Mouse (Mus musculus): ENCODE measurements around the gene Fzr1. TPM values are rescaled to one million over a fixed set of nuclear protein-coding genes. Genes with fewer than 3 reads are reported as not detected.

The Fzr1 gene
- 10 to 100 TPM; 70.8 to 72.5 TPM for total RNA-seq (2021)
- long read RNA-seq, transcript Fzr1-205 (14 exons, 3,057 nt), result major isoform, 148 of 175 reads
- long read RNA-seq, partial matches to known transcripts, result 7 of 175 reads
- long read RNA-seq, other reads (novel, unspliced or antisense), result 17 of 175 reads

DNA sequence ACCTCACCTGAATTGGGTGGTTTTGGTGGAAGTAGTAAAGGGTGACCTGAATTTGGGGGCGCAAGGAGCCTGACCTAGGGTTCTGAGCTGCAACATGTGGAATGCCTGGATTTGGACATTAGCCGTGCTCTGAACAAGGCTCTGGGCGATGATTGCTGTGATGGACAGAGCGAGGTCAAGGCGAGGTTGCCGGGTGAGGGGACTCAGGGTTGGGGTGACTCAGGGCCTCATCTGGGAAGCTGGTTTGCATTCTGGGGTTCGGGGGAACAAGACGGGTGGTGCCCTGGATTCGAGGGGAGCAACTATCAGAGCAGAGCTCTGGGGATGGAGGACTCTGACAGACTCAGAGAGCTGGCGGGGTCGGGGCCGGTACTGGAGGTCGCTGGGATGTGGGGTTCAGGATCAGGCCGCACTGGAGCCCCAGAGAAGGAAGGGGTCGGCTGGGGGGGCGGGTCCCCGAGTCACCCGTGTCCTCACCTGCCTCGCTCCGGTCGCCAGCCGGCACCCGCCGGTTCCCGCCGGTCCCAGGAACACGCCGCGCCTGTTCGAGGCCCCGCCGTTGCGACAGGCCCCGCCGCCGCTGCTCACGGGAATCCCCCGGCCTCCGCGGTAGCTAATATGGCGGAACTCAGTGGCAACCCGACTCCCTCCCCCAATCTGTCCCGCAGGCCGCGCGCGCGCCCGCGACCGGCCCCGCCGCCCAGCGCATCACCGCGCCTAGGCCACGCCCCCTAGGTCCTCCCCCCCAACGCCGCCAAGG is at the start of gene Fzr1:
Gene Fzr1, minus strand, starts transcription at position 724 of the 760 bp plus-strand sequence.
- DNase-seq (ENCODE audit: low spot score in 2 of 2), result no peak

DNA sequence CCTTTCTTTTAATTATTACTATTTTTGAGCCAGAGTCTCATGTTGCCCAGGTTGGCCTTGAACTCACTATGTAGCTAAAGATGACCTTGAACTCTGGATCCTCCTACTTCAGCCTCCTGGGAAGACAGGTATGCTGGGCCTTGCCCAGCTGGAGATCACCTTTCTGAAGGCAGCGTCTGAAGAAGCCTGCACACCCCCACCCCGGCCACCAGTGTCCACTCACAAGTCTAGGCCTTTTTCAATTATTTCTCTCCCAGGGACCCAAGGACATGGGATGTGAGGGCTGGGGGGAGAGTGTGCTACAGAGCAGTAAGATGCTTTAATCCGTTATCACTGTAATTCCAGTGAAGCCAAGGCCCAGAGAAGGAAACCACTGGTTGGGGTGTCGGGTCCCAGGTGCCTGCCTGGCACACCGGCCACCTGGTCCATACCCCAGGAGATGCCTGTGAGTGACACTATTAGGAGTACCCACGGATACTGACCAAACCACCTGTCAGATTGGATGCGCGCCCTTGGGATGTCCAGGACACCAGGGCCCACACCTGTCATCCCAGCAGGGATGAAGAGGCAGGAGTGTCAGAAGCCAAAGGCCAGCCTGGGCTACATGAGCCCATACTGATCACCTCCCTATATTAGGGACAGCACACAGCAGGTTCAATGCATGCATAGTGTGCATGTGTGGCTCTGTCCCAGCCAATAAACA is 49.6 kb upstream of the Fzr1 start:
- peak in 1 of 2 experiments; percentile 4 for DNase-seq (ENCODE audit: low spot score in 2 of 2)

DNA sequence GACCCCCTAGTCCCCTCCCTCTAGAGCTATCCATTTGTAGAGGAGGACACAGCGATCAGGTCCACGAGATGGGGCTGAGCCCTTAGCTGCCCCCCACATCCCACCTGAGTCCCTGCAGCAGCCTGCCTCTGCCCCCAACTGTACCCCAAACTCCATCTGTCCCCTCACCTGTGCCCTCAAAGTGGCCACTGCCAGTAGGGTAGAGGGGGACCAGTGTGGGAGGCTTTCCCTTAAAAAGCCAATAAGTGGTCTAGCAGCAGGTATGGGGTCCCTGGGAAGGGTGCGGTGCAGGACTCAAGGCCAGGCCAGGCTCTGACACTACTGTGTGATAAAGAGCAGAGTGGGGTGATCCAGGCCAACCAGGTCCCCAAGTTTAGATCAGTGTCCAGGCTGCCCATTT is 49.0 kb upstream of the Fzr1 start:
- no peak for DNase-seq (ENCODE audit: low spot score in 2 of 2)

DNA sequence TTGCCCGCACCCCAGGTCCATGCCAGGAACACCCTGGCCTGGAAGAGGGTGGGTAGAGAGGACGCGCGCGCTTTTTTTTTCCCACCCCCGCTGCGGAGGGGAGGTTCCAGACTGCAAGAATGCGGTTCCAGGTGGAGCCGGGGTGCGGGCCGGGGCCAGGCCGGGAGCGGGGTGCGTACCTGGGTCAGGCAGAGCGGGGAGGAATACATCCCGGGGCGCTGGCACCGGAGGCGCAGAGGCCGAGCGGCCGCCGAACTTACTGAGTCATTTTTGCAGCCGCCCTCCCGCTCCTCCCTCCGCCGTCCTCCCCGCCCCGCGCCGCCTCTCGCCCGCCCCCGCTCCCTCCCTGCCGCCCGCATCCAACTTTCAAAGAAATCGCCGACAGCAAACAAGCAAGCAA is 48.6 kb upstream of the Fzr1 start:
- DNase-seq (ENCODE audit: low spot score in 2 of 2), result peak in 1 of 2 experiments; percentile 31

DNA sequence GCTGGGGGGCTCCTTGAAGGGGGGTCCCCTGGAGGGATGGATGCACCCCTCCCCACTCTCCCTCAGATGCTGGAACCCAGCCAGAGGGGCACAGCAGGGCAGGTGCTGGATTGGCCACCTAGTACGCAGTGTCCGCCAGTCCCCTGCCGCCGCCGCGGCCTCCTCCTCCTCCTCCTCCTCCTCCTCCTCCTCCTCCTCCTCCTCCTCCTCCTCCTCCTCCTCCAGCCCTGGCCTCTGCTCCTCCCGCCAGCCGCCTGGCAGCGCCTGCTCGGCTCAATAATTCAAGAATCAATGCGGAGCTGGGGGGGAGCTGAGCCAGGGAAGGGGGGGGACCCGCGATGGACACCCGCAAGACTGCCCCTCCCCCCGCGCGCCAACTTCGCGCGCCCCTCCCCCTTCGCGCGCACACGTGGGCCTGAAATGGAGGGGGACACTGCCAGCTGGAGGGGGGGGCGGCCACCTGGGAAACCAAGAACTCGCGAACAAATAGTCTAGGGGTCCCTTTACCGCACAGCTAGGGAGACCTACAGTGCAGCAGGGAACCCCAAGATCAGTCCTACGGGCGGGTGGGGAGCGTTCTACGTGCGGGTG is 47.9 kb upstream of the Fzr1 start:
- peak in 1 of 2 experiments; percentile 25 for DNase-seq (ENCODE audit: low spot score in 2 of 2)

DNA sequence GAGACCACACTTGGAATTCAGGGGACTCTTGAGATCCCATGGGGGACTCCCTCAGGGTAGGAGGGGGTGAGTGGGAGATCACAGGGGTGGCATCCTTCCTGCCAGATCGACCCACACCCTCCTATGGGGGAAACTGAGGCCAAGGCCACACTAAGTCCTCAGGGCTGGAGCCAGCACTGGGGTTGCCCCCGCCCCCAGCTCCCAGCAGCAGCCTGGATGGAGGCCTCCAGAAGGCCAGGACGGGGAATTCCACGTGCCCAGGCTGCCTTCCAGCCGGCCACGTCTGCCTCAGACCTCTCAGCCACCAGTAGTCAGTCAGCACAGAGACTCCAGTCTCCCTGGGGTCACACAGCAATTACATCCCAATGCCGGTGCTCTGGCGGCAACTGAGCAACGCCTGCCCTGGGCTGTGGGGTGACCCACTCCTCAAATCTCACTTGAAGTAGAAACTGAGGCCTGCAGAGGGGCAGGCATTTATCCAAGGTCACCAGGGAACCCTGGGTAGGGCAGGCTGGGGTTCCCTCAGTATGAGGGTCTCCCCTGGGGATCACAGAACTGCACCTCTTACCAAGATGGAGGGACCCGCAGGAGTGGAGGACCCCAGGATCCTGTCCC is 47.0 kb upstream of the Fzr1 start:
- peak in 1 of 2 experiments; percentile 2 for DNase-seq (ENCODE audit: low spot score in 2 of 2)

DNA sequence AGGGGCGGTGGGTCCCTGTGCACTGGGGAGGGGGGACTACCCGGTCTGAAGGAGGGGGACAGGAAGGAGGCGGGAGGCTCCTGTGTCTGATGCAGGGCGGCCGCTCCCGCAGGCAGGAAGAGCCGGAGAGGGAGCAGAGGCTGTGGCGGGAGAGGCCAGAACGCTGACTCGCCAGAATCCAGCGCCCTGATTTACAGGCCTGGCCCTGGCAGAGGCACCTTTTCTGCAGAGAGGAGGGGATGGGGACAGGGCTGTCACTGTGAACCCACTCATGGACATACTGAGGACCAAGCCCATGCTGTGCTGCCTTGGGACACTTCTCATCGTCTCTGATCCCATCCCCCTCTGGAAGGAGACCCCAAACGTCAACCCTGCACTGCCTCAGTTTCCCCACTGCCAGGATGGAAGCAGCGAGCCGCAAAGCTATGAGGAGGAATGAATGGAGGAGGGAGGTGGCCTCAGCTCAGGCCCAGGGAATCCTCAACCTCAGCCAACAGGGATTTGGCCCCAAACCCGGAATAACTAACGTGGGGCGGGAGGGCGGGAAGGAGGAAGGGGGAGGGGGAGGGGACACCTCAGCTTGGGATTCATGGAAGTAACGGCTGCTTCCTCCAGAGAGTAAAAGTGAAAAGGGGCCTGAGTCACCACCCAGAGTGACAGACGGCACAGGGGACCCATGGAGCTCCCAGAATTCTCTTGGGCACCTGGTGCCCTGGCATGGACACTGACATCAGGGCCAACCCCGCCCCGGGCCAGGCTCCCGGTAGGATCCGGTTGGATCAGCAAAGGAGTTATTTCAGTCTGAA is 46.1 kb upstream of the Fzr1 start:
- peak; percentile 1 to 14 for DNase-seq (ENCODE audit: low spot score in 2 of 2)

DNA sequence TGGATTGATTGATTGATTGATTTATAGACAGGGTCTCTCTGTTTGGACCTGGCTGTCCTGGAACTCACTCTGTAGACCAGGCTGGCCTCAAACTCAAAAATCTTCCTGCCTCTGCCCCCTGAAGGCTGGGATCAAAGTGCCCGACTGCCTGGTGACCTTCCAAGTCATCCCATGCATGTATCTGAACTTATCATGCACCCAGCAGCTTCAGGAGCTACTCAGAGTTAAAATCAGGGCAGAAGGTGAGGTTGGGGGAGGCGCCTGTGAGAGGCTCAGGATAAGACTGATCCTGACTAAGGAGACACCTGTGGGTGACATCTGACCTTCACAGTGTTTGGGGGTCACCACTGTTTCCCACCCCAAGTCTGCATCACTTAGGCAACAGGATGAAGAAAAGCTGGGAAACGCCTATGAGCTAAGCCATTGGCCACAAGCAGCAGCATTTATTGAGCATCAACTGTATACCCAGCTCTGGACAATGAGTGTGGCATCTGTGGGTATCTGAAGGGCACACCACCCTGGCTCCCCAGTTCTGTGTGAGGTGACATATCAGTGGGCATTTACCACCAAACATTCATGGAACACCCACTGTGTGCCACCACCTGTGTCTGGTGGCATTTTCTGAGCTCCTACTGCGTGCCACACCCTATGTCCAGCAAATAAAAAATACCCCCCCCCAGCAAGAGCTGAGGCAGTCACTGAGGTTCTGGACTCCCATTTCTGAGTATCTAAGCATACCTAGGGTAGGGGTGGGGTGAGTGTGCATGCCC is 45.3 kb upstream of the Fzr1 start:
- peak in 1 of 2 experiments; percentile 2 for DNase-seq (ENCODE audit: low spot score in 2 of 2)

DNA sequence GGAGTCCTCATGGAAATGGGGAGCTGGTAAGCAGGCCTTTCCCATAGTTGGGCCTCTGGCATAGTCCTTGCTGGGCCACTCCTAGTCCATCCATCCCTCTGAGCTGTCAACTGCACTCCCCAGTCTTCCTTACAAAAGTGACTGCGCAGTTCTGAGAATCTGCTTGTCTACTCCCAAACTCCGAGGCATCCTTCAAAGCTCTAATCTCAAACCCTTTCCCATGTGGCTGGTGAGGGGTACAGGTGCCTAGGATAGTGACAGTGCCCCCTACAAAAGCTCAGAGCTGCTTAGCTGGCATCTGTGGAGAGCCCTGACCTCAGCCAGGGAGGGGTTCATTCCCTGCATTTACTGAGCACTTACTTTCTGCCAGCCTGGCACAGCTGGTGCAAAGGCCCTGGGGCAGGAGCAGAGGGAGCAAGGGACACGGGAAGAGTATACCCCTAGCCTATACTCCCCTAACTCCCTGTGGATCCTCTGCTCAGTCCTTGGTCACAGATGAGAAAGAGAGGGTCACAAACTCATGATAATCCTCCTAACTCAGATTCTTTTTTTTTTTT is 44.4 kb upstream of the Fzr1 start:
- no peak for DNase-seq (ENCODE audit: low spot score in 2 of 2)

DNA sequence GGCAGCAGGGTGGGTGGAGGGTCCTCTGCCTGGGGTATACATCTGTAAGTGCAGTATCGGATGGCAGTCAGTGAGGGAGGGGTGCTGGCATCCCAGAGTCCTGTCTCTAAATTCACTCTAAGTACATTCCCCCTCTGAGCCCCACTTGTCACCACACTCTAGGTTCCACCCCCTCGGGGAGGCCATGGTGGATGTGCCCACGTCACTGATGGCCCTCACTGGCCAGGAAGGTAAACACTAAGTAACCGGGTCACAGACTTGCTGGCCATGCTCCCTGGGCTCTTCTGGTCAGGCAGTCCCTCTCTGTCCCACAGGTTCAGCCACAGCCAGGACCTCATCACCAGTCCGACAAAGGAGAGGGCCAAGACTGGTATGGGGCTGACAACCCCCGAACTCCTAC is 43.9 kb upstream of the Fzr1 start:
- no peak for DNase-seq (ENCODE audit: low spot score in 2 of 2)

DNA sequence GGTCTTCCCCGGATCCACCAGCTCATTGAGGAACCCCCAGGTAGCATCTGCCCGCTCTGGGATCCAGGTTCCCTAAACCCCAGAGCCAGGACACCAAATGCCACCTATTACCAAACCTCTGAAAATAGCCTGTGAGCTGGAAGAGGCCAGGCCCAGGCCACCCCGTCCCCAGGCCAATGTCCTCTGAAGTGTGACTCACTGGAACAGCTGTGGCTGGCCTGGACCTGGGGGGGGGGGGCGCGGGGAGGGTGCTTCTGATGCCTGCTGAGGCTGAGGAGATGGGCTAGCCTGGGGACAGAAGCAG is 43.4 kb upstream of the Fzr1 start:
- peak in 1 of 2 experiments; percentile 1 for DNase-seq (ENCODE audit: low spot score in 2 of 2)

DNA sequence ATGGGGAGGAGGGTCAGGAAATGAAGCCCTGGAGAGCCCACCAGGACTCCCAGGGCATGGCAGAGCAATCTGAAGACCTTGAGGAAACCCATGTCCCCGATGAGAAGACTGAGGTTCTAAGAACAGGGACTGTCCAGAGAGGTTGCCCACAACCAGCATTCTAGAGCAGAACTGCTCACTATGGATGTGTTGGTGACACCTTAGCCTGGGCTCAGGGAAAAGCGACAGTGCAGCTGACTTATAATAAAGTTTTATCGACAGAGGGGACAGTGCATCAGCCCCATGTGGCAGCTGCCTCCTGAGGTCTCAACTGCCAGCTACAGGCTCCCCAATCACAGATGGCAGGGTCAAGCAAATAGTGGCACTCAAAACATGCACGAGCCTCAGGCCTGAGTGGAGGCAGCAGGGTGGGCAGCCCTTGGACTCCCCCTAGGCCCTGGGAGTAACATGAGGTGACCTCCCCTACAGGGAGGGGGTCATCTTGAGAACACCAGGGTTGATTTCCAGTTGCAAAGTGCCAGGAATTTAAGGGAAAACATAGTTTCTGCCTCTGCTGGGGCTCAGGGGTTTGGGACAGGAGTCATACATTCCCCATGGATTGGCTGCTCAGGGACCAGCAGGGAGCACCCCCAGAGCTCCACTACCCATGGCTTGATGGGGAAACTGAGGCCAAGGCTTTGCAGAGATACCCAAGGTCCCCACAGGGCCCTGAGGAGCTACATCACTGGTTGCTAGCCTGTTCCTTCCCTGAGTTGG is 42.9 kb upstream of the Fzr1 start:
- DNase-seq (ENCODE audit: low spot score in 2 of 2), result no peak

DNA sequence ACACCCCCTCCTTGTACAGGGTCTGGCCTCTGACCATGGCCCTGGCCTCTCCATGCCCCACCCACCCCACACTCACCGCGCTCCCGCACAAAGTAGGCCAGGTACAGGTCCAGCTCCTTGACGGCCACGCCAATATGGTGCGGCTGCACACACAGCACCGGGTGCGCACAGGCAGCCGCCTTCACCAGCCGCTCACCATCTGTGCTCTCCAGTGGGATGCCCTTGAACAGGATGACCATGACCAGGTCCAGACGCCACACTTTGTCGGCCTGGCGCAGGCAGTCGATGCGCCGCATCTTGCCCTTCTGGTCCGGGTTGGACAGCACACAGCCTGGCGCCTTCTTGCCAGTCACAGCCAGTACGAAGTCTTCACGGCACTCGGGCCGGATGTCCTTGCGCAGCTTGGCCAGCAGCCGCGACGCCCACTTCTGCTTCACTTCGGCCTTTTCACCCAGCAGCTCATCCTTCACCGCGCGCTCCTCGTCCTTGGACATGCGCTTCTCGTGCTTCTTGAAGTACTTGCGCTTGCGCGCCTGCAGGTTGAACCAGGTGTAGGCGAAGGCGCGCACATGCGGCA is 42.0 kb upstream of the Fzr1 start:
- no peak for DNase-seq (ENCODE audit: low spot score in 2 of 2)

DNA sequence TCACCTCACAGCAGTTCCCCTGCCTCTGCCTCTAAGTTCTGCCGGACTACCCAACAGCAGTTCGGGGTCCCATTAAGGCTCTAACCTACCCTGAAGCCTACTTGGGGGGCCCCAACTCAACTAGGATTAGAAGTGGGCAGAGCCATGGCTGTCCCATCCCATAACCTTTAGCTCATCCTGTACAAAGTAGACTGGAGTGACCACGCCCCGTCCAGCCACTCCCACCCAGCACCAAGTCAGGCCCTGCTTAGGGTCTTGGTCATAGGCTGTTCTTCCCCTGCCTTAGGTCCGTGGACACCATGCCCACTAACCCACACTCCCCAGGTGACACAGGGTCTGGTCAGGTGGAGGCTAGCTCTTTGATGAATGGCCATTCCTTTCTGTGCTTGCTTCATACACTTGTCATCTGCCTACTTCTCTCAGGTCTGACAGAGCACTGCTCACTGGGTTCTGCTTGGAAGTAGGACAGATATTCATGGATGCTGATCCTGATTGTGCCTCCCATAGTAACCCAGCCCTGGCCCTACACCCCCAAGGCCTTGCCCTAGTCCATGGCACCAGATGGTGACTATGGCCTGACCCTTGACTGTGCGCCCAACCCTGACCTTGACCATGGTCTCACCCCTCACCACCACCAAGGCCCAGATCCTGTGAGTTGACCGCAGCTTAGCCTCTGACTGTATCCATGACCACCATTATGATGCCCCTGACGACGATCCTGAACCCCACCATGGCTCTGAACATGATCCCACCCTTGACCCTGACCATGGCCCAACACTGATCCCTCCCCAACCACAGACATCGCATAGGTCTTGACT is 41.0 kb upstream of the Fzr1 start:
- no peak for DNase-seq (ENCODE audit: low spot score in 2 of 2)

DNA sequence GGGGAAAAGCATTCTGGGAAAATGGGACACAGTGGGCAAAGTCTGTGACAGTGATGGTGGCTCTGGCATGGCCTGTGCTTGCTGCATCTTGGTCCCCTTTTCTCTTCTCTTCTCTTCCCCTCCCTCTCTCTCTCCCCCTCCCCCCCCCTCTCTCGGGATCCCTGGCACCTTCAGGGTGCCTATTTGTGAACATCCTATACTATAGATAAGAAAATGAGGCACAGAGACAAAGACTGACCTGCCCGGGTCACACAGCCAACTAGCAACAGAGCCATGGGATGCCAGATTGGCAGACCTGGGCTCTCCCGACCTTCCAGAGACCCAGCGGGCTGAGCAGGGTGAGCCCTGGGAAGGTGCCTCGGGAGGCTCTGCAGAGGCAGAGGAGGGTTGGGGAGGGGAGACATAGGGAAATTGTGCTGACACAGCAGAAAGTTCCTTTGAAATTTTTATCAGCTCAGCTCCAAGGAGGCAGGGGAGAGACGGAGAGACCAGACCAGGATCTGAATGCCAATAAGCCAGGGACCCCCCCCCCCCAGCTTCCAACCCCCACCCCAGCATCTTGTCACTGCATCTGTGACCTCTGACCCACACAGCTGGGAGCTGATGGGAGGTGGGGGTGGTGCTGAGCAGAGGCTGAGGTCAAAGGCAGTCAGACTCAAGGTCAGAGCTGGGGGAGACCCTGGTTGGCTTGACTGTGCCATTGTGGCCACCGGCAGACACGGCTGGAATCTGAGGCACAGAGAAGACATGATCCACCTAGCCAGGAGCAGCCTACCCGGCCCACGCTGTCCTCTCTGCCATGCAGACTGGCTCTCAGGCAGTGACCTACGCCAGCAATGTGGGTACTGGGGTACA is 40.1 kb upstream of the Fzr1 start:
- no peak for DNase-seq (ENCODE audit: low spot score in 2 of 2)

DNA sequence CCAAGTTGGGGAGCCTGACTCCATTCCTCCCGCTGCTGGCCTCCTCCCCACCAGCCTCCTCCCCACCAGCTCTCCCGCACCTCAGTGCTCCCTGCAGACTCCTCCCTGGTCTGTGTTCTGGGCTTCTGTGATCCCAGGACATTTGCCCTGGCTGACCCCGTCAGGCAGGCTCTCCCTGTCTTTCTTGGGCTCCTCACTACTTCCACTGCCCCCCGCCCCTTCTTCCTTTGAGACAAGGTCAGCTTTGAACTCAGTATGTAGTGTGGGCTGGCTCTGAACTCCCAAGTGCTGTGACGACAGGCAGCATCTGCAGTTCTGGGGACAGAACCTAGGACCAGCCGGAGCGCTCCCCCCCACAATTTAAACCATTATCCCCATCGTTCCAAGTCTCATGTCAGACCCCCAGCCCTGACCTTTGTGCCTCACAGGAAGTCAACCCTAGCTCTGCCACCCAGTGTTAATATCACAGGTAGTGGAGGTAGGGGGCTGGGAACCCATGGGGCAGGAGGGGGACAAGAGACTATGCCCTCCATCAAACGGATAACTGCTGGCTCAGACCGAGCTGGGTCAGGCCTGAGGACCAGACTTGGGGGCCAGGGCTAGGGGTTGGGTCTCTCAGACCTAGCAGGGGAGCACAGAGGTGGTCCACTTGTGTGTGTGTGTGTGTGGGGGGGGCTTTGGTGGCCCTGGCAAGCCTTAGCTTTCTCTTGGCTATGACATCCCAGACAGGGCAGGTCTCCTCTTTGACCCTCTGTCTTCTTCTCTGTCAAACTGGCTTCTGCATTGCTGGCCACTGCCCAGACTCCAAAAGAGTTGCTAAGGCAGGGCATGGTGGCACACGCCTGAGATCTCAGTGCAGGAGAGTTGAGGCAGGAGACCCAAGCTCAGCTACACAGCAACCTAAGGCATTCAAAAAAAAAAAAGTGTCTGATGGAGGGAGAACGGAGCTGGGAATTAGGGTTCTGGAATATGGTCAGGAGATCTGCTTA is 39.2 kb upstream of the Fzr1 start:
- DNase-seq (ENCODE audit: low spot score in 2 of 2), result no peak
